Mouse (Mus musculus) erythroblast, embryonic 14.5 days (primary cell): ENCODE measurements at regions not wholly inside any gene's neighbourhood (a gene's known extent, or its start where the extent isn't known, plus 50 kb on each side); places are given as distances from the start of the nearest gene placed in this dataset.

ENCODE experiments used
- GATA1 ChIP-seq: IDR thresholded peaks from 2 replicates; pipeline ENCODE4 v1.6.1; 2012; ENCODE audit warnings: low read length, inconsistent platforms, mixed read lengths
- TAL1 ChIP-seq: IDR thresholded peaks from 3 replicates; pipeline ENCODE4 v1.6.1; 2012; ENCODE audit warnings: low read length, inconsistent platforms, mixed read lengths

GRCm38 (mm10) chr11:84721979-84722378 lies 97.3 kb downstream of the Mrm1 start:
- no peak for TF ChIP-seq GATA1
- no peak for TF ChIP-seq TAL1
